Mouse (Mus musculus): ENCODE measurements around the gene Heyl.

Heyl gene

GRCm38 (mm10) chr4:123233492-123234084, at the start of gene Heyl:
Heyl (plus strand) TSS chr4:123233556.
- DNase-seq (ENCODE audit: inconsistent ontology term) = peak; percentile 75

- no peak for DNase-seq (ENCODE audit: inconsistent ontology term)
These were observed 48.5 kb upstream of the Heyl start for GRCm38 (mm10) chr4:123184816-123185215.

GRCm38 (mm10) chr4:123192336-123192735, 41.0 kb upstream of the Heyl start:
- DNase-seq (ENCODE audit: inconsistent ontology term) = no peak

GRCm38 (mm10) chr4:123193791-123194190, 39.6 kb upstream of the Heyl start:
- no peak for DNase-seq (ENCODE audit: inconsistent ontology term)

- no peak for DNase-seq (ENCODE audit: inconsistent ontology term)
These were observed 36.7 kb upstream of the Heyl start for GRCm38 (mm10) chr4:123196695-123197094.

GRCm38 (mm10) chr4:123200771-123201185, 32.6 kb upstream of the Heyl start:
- peak; percentile 57 for DNase-seq (ENCODE audit: inconsistent ontology term)

GRCm38 (mm10) chr4:123201186-123202093, 31.9 kb upstream of the Heyl start, which contains the start of gene Nt5c1a:
Nt5c1a (plus strand) TSS chr4:123201504.
- DNase-seq (ENCODE audit: inconsistent ontology term) = no peak

GRCm38 (mm10) chr4:123202094-123202420, 31.3 kb upstream of the Heyl start:
- no peak for DNase-seq (ENCODE audit: inconsistent ontology term)

GRCm38 (mm10) chr4:123207337-123207736, 26.0 kb upstream of the Heyl start:
- DNase-seq (ENCODE audit: inconsistent ontology term) = no peak

- DNase-seq (ENCODE audit: inconsistent ontology term) = no peak
These were observed 22.4 kb upstream of the Heyl start for GRCm38 (mm10) chr4:123210996-123211395.

GRCm38 (mm10) chr4:123211453-123211852, 21.9 kb upstream of the Heyl start:
- no peak for DNase-seq (ENCODE audit: inconsistent ontology term)

GRCm38 (mm10) chr4:123212330-123212729, 21.0 kb upstream of the Heyl start:
- DNase-seq (ENCODE audit: inconsistent ontology term) = no peak

- no peak for DNase-seq (ENCODE audit: inconsistent ontology term)
These were observed 19.4 kb upstream of the Heyl start for GRCm38 (mm10) chr4:123213975-123214374.

GRCm38 (mm10) chr4:123215367-123215766, 18.0 kb upstream of the Heyl start:
- no peak for DNase-seq (ENCODE audit: inconsistent ontology term)

GRCm38 (mm10) chr4:123216782-123217181, 16.6 kb upstream of the Heyl start:
- no peak for DNase-seq (ENCODE audit: inconsistent ontology term)

- DNase-seq (ENCODE audit: inconsistent ontology term) = no peak
These were observed 13.5 kb upstream of the Heyl start for GRCm38 (mm10) chr4:123219720-123220357.

GRCm38 (mm10) chr4:123220637-123221036, 12.7 kb upstream of the Heyl start:
- no peak for DNase-seq (ENCODE audit: inconsistent ontology term)

- DNase-seq (ENCODE audit: inconsistent ontology term) = no peak
These were observed 10.0 kb upstream of the Heyl start for GRCm38 (mm10) chr4:123223309-123223708.

GRCm38 (mm10) chr4:123225718-123226403, 7.5 kb upstream of the Heyl start:
- no peak for DNase-seq (ENCODE audit: inconsistent ontology term)

- DNase-seq (ENCODE audit: inconsistent ontology term) = no peak
These were observed 5.6 kb upstream of the Heyl start for GRCm38 (mm10) chr4:123227707-123228106.

GRCm38 (mm10) chr4:123228270-123228669, 5.1 kb upstream of the Heyl start:
- no peak for DNase-seq (ENCODE audit: inconsistent ontology term)

GRCm38 (mm10) chr4:123229166-123229565, 4.2 kb upstream of the Heyl start:
- DNase-seq (ENCODE audit: inconsistent ontology term) = no peak

All from Muller cell, postnatal 12 days (primary cell).